Mouse (Mus musculus) liver, adult 2 months (tissue): ENCODE measurements at regions not wholly inside any gene's neighbourhood (a gene's known extent, or its start where the extent isn't known, plus 50 kb on each side); places are given as distances from the start of the nearest gene placed in this dataset.

ENCODE experiments used
- DNase-seq: peaks from one replicate; pipeline ENCODE4 v3.0.0-alpha.2; 2011; ENCODE audit warnings: low read depth, low spot score; ENCODE audit errors: extremely low read depth
- H3K27ac ChIP-seq: fragments of 200-500 bp; replicated peaks from 2 replicates; pipeline ENCODE4 v1.5.1; 2012; ENCODE audit warnings: low read depth, mild to moderate bottlenecking, control low read depth, inconsistent platforms, low read length; ENCODE audit not compliant: insufficient read depth
- H3K27me3 ChIP-seq: fragments of 200-500 bp; 2 replicates; pipeline ENCODE4 v1.6.1; 2012; ENCODE audit warnings: mild to moderate bottlenecking, moderate library complexity, low read length, inconsistent platforms; ENCODE audit not compliant: control insufficient read depth, insufficient read depth
- H3K36me3 ChIP-seq: fragments of 200-500 bp; 2 replicates; pipeline ENCODE4 v1.6.1; 2012; ENCODE audit warnings: low read length, inconsistent platforms; ENCODE audit not compliant: control insufficient read depth, insufficient read depth
- H3K4me1 ChIP-seq: fragments of 200-500 bp; 2 replicates; pipeline ENCODE4 v1.6.1; 2011; ENCODE audit warnings: low read length; ENCODE audit not compliant: control insufficient read depth, insufficient read depth
- H3K4me3 ChIP-seq: fragments of 200-500 bp; 2 replicates; pipeline ENCODE4 v1.5.1; 2011; ENCODE audit warnings: low read depth, mild to moderate bottlenecking, control low read depth, low read length, moderate library complexity; ENCODE audit not compliant: insufficient read depth
- H3K79me2 ChIP-seq: fragments of 200-500 bp; 2 replicates; pipeline ENCODE4 v1.6.1; 2012; ENCODE audit warnings: inconsistent platforms, mild to moderate bottlenecking, low read length, moderate library complexity; ENCODE audit not compliant: control insufficient read depth, insufficient read depth
- H3K9ac ChIP-seq: fragments of 200-500 bp; 2 replicates; pipeline ENCODE4 v1.6.1; 2012; ENCODE audit warnings: low read depth, mild to moderate bottlenecking, control low read depth, inconsistent platforms, low read length
- CTCF ChIP-seq: fragments of 200-500 bp; IDR thresholded peaks from 2 replicates; pipeline ENCODE4 v1.5.1; 2011; ENCODE audit warnings: low read depth, low read length, control low read depth
- POLR2A ChIP-seq: fragments of 200-500 bp; IDR thresholded peaks from 2 replicates; pipeline ENCODE4 v1.6.1; 2011; ENCODE audit warnings: low read length, control low read depth; ENCODE audit not compliant: insufficient read depth; ENCODE audit errors: extremely low read depth
- WGBS: fragments of 180-500 bp; shearing (Covaris S2); methylation state at CpG from one replicate; pipeline ENCODE4 v1.1.7; 2018; 5-methylcytosine and 5-hydroxymethylcytosine counted together

DNA sequence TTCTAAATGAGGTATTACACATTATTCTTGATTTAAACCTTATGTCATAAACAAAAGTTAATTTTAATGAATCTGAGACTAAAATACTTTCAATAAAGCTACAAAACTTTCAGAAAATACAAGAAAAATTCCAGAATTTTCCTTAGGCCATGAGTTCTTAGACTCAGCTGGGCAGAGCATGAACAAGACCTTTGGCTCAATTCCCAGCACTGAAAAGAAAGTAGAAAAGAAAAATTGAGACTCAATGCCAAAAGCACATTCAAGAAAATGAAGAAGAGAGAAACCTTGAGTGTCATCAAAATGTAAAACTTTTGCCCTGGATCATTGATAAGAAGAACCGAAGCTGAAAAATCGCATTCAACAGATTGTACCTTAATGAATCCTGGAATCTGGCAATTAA lies 137.8 kb upstream of the Gm9747 start:
- DNase-seq = peak; percentile 19
- Histone ChIP-seq H3K9ac (no peak overlapping the region), H3K79me2 (no peaks in the 10 kb centered on the region), H3K27ac (no peak overlapping the region), H3K27me3 (no peaks in the 10 kb centered on the region), H3K4me3 (no peak overlapping the region), H3K36me3 (no peaks in the 10 kb centered on the region), H3K4me1 (no peaks in the 10 kb centered on the region)
- 93% methylated on average over 2 of the region's 2 CpGs for WGBS
- TF ChIP-seq CTCF (no peak), POLR2A (no peak)

DNA sequence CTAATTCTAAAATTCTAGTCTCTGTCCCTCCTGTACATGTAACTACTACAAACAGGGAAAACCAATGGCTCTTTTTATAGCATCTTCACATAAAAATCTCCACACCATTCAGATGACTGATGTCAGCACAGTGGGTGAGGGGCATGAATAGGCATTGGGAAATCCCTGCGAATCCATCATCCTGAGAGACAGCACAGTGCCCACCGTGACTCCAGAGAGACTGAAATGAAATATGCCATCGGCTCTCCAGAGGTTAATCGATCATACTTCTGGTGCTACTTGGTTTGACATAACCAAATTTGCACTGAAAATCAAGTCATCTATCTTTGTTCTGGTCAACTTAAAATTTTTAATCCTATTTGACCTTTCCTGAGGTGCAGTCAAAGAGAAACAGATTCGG lies 126.2 kb upstream of the Gm9747 start:
- H3K27me3 ChIP-seq = no peaks in the 10 kb centered on the region
- 85% methylated on average over 5 of the region's 5 CpGs for WGBS
- no peak for DNase-seq
- H3K4me1 ChIP-seq = no peaks in the 10 kb centered on the region
- H3K4me3 ChIP-seq = no peak overlapping the region
- no peak overlapping the region for H3K27ac ChIP-seq
- no peaks in the 10 kb centered on the region for H3K79me2 ChIP-seq
- H3K36me3 ChIP-seq = no peaks in the 10 kb centered on the region
- no peak overlapping the region for H3K9ac ChIP-seq
- TF ChIP-seq CTCF (no peak), POLR2A (no peak)

DNA sequence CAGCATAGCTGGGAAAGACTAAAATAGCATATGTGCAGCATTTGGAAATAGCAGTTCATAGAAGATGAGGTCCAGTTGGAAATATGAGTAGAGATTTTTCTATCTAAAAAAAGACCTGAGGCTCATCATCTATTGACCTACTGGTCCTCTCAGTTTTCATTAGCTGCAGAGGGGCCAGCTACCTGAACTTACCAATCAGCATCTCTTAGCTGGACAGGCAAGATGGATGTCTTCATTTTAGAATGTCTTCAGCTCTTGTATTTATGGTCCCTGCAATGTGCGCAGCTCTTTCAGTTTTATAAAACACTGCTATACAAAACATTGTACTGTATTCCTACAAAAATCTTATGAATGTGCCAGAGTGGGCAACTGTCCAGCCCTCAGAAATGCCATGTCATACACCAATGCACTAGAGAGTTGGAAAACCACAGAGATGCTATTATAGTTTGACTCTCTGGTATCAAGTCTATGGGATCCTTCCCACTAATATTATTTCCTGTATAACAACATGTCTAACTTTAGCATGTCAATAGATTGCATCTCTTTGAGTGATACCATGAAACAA lies 122.8 kb upstream of the Gm9747 start:
- no peaks in the 10 kb centered on the region for H3K27me3 ChIP-seq
- TF ChIP-seq CTCF (no peak), POLR2A (no peak)
- H3K27ac ChIP-seq = no peak overlapping the region
- no peaks in the 10 kb centered on the region for H3K4me1 ChIP-seq
- DNase-seq = no peak
- no peak overlapping the region for H3K9ac ChIP-seq
- no peaks in the 10 kb centered on the region for H3K79me2 ChIP-seq
- no peaks in the 10 kb centered on the region for H3K36me3 ChIP-seq
- WGBS = 96% methylated on average over 1 of the region's 1 CpGs
- H3K4me3 ChIP-seq = no peak overlapping the region

DNA sequence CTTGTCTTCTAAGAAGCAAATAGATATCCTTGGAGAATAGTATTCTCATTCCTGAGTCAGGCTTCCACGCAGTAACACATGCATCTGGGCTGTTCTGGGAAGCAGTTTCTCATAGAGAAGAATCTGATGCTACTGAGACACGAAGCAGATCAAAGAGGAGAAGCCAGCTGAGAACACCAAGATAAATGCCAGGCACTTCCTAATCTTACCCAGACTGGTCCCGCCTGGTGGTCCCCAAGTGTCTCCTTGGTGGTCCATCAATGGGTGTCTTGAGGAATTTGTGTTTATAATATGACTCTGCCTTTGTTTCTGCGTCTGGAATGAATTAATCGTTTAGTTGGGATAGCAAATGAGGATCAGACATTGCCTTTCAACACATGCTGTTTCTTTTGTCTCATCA lies 120.5 kb upstream of the Gm9747 start:
- Histone ChIP-seq H3K4me3 (no peak overlapping the region), H3K79me2 (no peaks in the 10 kb centered on the region), H3K27ac (no peak overlapping the region), H3K36me3 (no peaks in the 10 kb centered on the region), H3K9ac (no peak overlapping the region), H3K27me3 (no peaks in the 10 kb centered on the region), H3K4me1 (no peaks in the 10 kb centered on the region)
- no peak for DNase-seq
- TF ChIP-seq CTCF (no peak), POLR2A (no peak)
- WGBS = 79% methylated on average over 5 of the region's 5 CpGs

DNA sequence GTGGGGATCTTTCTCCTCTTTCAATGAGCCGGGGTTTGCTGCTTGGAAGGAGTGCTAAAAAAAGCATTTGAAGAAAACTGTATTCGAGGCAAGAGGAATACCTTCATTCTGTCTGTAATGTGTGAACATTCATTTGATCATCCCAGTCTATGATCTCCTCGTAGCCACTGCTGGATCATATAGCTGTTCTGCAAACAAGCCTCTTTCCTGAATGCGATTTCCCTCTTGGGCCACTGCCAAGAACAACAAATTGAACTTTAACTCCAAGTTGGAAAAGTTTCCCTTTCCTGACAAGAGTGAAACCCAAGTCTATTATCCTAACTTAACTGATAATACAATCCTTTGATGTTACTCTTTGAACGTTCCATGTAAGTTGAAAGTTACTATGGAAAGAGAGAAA lies 108.4 kb upstream of the Gm9747 start:
- 19% methylated on average over 5 of the region's 5 CpGs for WGBS
- no peaks in the 10 kb centered on the region for H3K27me3 ChIP-seq

DNA sequence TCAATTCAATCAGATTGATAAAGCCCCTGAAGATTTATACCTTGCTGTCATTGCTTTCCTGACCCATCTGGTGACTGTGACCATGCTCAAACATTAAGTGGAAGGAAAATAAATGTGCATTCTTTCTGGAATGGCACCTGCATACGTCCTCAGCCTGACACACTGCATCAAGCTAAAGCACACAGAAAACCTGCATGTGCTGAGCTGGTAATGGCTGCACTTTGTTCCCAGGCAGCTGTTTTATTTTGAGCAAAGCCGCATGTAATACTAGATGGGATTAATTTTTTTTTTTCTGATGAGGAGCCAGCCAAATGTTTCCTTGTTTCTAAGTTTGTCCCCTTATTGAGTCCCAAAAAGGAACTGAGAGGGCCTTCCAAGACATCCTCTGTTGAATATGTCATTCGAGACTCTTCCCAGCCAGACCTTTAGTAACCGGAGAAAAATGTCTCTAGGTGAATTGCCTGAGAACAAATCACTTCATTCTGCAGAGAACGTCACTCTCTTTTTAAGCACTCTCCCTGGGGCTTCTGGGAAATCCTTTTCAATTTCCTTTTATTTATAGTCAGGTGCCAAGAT lies 103.1 kb upstream of the Gm9747 start:
- Histone ChIP-seq H3K79me2 (no peaks in the 10 kb centered on the region), H3K36me3 (no peaks in the 10 kb centered on the region), H3K4me3 (no peak overlapping the region), H3K4me1 (no peaks in the 10 kb centered on the region; the same call in 1 of the 2 replicates), H3K27me3 (no peaks in the 10 kb centered on the region), H3K9ac (no peak overlapping the region), H3K27ac (no peak overlapping the region)
- TF ChIP-seq POLR2A = no peak
- TF ChIP-seq CTCF = no peak
- 80% methylated on average over 5 of the region's 5 CpGs for WGBS
- DNase-seq = no peak

More for the DNA sequence above, 108.4 kb upstream of the Gm9747 start:
- H3K79me2 ChIP-seq = no peaks in the 10 kb centered on the region
- no peak overlapping the region for H3K9ac ChIP-seq
- DNase-seq = peak; percentile 68
- no peak for TF ChIP-seq POLR2A
- no peak for TF ChIP-seq CTCF
- H3K27ac ChIP-seq = no peak overlapping the region
- H3K4me1 ChIP-seq = no peaks in the 10 kb centered on the region; the same call in 1 of the 2 replicates
- no peaks in the 10 kb centered on the region for H3K36me3 ChIP-seq
- no peak overlapping the region for H3K4me3 ChIP-seq
